Mouse (Mus musculus): ENCODE measurements around the gene Spsb3.

Spsb3 gene

DNA sequence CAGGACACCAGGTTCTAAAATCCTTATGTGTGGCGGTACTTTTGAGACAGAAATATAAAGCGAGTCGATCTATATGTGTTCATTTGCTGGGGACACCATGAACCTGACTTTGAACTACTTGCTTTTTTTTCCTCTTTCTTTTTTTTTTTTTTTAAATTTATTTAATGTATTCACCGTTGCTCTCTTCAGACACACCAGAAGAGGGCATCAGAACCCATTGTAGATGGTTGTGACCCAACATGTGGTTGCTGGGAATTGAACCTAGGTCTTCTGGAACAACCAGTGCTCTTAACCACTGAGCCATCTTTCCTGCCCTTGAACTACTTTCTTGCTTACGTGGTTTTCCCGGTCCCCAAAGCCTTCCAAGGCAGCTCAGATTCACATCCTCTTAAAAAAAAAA lies 50.8 kb downstream of the Spsb3 start:
- no peak for ATAC-seq (ENCODE audit: insufficient number of reproducible peaks, low FRiP score, low TSS enrichment)
